Mouse (Mus musculus) myocyte (in vitro differentiated cells): Measurements from ENCODE around the gene Prodh2.

ENCODE experiments used
- E2F4 ChIP-seq: IDR thresholded peaks from one replicate; pipeline ENCODE4 v1.6.1; 2011; ENCODE audit warnings: mild to moderate bottlenecking, control low read depth, moderate library complexity; ENCODE audit not compliant: insufficient read depth
- MAX ChIP-seq: IDR thresholded peaks from one replicate; pipeline ENCODE4 v1.6.1; 2011; ENCODE audit warnings: low read depth, mild to moderate bottlenecking, control low read depth
- MYOG ChIP-seq, 3 experiments: IDR thresholded peaks; one replicate each; pipeline ENCODE4 v1.6.1; 2011; ENCODE audit warnings: control low read depth in 2 of 3, low read depth in 2 of 3, mild to moderate bottlenecking in 2 of 3; ENCODE audit not compliant: insufficient read length in 2 of 3, control insufficient read depth in 1 of 3, insufficient read depth in 1 of 3
- POLR2A ChIP-seq: IDR thresholded peaks from one replicate; pipeline ENCODE4 v1.6.1; 2011; ENCODE audit warnings: low read depth, mild to moderate bottlenecking, control low read depth, moderate library complexity; ENCODE audit not compliant: insufficient read length
- USF1 ChIP-seq: IDR thresholded peaks from one replicate; pipeline ENCODE4 v1.6.1; 2011; ENCODE audit warnings: low read depth, mild to moderate bottlenecking, control low read depth, moderate library complexity

DNA sequence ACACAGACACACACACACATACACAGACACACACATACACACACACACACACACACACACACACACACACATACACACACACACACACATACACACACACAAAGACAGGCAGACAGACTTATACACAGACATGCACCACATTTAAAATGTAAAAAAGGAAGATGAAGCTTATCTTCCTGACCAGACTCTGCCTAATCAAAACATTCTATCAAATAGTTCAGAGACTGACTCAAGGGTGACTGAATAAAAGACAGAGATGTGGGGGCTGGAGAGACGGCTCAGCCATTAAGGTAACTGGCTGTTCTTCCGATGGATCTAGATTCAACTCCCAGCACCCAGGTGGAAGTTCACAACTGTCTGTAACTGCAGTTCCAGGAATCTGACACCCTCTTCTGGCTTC lies 50.9 kb downstream of the Prodh2 start:
- no peak for TF ChIP-seq POLR2A
- TF ChIP-seq USF1 = no peak
- TF ChIP-seq E2F4 = no peak
- TF ChIP-seq MYOG (IDR thresholded peaks at IDR 0.05; ENCODE audit: control insufficient read depth in 1 of 3, insufficient read depth in 1 of 3, insufficient read length in 2 of 3, low read depth in 2 of 3) = no peak
- no peak for TF ChIP-seq MAX
